Mouse (Mus musculus) liver, postnatal 0 days (tissue): ENCODE data around the gene Anln.

Experiments
- CTCF ChIP-seq: sonication (generic); IDR thresholded peaks from 2 replicates; pipeline ENCODE4 v1.5.1; 2016; ENCODE audit warnings: antibody characterized with exemption, low read depth
- EP300 ChIP-seq: IDR thresholded peaks from 2 replicates; pipeline ENCODE4 v1.6.1; 2016; ENCODE audit warnings: antibody characterized with exemption, low read depth, mild to moderate bottlenecking

DNA sequence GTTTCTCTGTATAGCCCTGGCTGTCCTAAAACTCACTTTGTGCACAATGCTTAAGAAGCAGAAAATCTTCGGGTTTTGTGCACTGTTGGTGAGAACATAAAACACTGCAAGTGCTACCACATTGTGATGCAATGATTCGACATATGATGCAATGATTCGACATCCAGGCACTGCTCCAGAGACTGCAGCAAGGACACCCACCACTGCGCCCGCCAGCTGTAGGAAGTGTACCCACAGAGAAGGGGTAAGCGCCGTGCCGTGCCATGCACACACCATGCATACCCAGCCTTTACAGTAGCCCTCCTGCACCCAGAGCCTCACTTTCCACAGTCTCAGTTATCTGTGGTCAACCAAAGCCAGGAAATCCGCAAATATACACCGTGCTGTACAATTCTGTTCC lies 22.4 kb downstream of the Anln start:
- TF ChIP-seq CTCF (no peak), EP300 (no peak)
